Mouse (Mus musculus) heart, embryonic 13.5 days (tissue): ENCODE results near the gene Asb8. TPM values are rescaled to one million over a fixed set of nuclear protein-coding genes. Genes with fewer than 3 reads are reported as not detected.

Experiments used
- ATAC-seq: fragments of 200-750 bp; cut with Nextera tagmentation; 2 replicates; pipeline ENCODE4 v1.8.0; 2017; ENCODE audit warnings: moderate TSS enrichment; ENCODE audit not compliant: insufficient number of reproducible peaks, low FRiP score, low TSS enrichment; ENCODE audit errors: extremely low read depth
- H3K27ac ChIP-seq: fragments of 300-500 bp; sonication (generic); replicated peaks from 2 replicates; pipeline ENCODE4 v1.5.1; 2015; ENCODE audit warnings: moderate library complexity, mild to moderate bottlenecking, inconsistent platforms
- H3K27me3 ChIP-seq: fragments of 300-500 bp; sonication (generic); replicated peaks from 2 replicates; pipeline ENCODE4 v1.6.1; 2015; ENCODE audit warnings: mild to moderate bottlenecking, inconsistent platforms
- H3K36me3 ChIP-seq: fragments of 300-500 bp; sonication (generic); 2 replicates; pipeline ENCODE4 v1.6.1; 2015; ENCODE audit warnings: mild to moderate bottlenecking, inconsistent platforms
- H3K4me1 ChIP-seq: fragments of 300-500 bp; sonication (generic); 2 replicates; pipeline ENCODE4 v1.6.1; 2015; ENCODE audit warnings: inconsistent platforms
- H3K4me2 ChIP-seq: fragments of 300-500 bp; sonication (generic); 2 replicates; pipeline ENCODE4 v1.6.1; 2015; ENCODE audit warnings: inconsistent platforms, mild to moderate bottlenecking, moderate library complexity
- H3K4me3 ChIP-seq: fragments of 300-500 bp; sonication (generic); 2 replicates; pipeline ENCODE4 v1.5.1; 2015; ENCODE audit warnings: moderate library complexity, mild to moderate bottlenecking, inconsistent platforms
- H3K9ac ChIP-seq: fragments of 300-500 bp; sonication (generic); 2 replicates; pipeline ENCODE4 v1.6.1; 2015; ENCODE audit warnings: inconsistent platforms, mild to moderate bottlenecking, moderate library complexity
- H3K9me3 ChIP-seq: fragments of 300-500 bp; sonication (generic); 2 replicates; pipeline ENCODE4 v1.6.1; 2016; ENCODE audit warnings: inconsistent platforms
- WGBS: fragments of 180-500 bp; shearing (Covaris S2); methylation state at CpG from one replicate; pipeline ENCODE4 v1.1.7; 2015; ENCODE audit warnings: mixed read lengths; 5-methylcytosine and 5-hydroxymethylcytosine counted together
- polyA plus RNA-seq: library from polyadenylated mRNA; unstranded; fragments of >200 nt; fragmentation: Nextera tagmentation; extraction: Ambion mirVana; gene quantifications from 2 replicates; pipeline ENCODE4 v1.2.1, GENCODE M21; 2015

Asb8 gene
- 76.5 and 86.6 TPM in 2 replicates for polyA plus RNA-seq

GRCm38 (mm10) chr15:98165525-98165924, at the start of gene Asb8:
Gene Asb8, minus strand, starts transcription at chr15:98165625.
- Histone ChIP-seq H3K36me3 (no peaks in the 10 kb centered on the region), H3K4me1 (peaks cover 34% of the 10 kb centered on the region), H3K9ac (no peak within 1 kb of the TSS), H3K27ac (no peak within 1 kb of the TSS), H3K9me3 (no peaks in the 10 kb centered on the region), H3K4me2 (no peak within 1 kb of the TSS), H3K4me3 (no peak within 1 kb of the TSS), H3K27me3 (peaks cover 64% of the 10 kb centered on the region)
- 68% methylated on average over 5 of the region's 5 CpGs for WGBS
- no peak for ATAC-seq

GRCm38 (mm10) chr15:98214130-98214529, 48.7 kb upstream of the Asb8 start:
- no peaks in the 10 kb centered on the region for H3K36me3 ChIP-seq
- H3K4me1 ChIP-seq: peaks cover 9% of the 10 kb centered on the region; the same call in 1 of the 2 replicates
- H3K27ac ChIP-seq: no peak overlapping the region
- H3K9me3 ChIP-seq: no peaks in the 10 kb centered on the region
- H3K4me3 ChIP-seq: no peak overlapping the region
- H3K4me2 ChIP-seq: no peak overlapping the region
- no peaks in the 10 kb centered on the region for H3K27me3 ChIP-seq
- ATAC-seq: no peak
- no peak overlapping the region for H3K9ac ChIP-seq
- WGBS: 57% methylated on average over 5 of the region's 5 CpGs

GRCm38 (mm10) chr15:98213336-98213870, 48.0 kb upstream of the Asb8 start:
- Histone ChIP-seq H3K4me1 (peaks cover 9% of the 10 kb centered on the region; the same call in 1 of the 2 replicates), H3K9me3 (no peaks in the 10 kb centered on the region), H3K9ac (no peak overlapping the region), H3K4me3 (no peak overlapping the region), H3K27ac (no peak overlapping the region), H3K36me3 (no peaks in the 10 kb centered on the region), H3K4me2 (no peak overlapping the region), H3K27me3 (no peaks in the 10 kb centered on the region)
- no peak for ATAC-seq
- 64% methylated on average over 5 of the region's 5 CpGs for WGBS

GRCm38 (mm10) chr15:98209676-98210075, 44.3 kb upstream of the Asb8 start:
- Histone ChIP-seq H3K27ac (no peak overlapping the region), H3K4me3 (no peak overlapping the region), H3K9ac (no peak overlapping the region), H3K9me3 (no peaks in the 10 kb centered on the region), H3K4me2 (no peak overlapping the region), H3K27me3 (no peaks in the 10 kb centered on the region; the same call in 1 of the 2 replicates), H3K36me3 (no peaks in the 10 kb centered on the region), H3K4me1 (peaks cover 9% of the 10 kb centered on the region; the same call in 1 of the 2 replicates)
- ATAC-seq: no peak
- 75% methylated on average over 7 of the region's 7 CpGs for WGBS

GRCm38 (mm10) chr15:98195442-98195841, 30.0 kb upstream of the Asb8 start, which contains the start of gene Olfr288:
Gene Olfr288, minus strand, starts transcription at chr15:98195542.
- Histone ChIP-seq H3K4me1 (no peaks in the 10 kb centered on the region), H3K9ac (no peak within 1 kb of the TSS), H3K36me3 (no peaks in the 10 kb centered on the region), H3K4me2 (no peak within 1 kb of the TSS), H3K27ac (no peak within 1 kb of the TSS), H3K27me3 (peaks cover 3% of the 10 kb centered on the region; the same call in 1 of the 2 replicates), H3K9me3 (0 out of 2 replicates have a peak, but pooled peaks cover 3% of the 10 kb centered on the region), H3K4me3 (no peak within 1 kb of the TSS)
- no peak for ATAC-seq
- 66% methylated on average over 3 of the region's 3 CpGs for WGBS

- peaks cover 17% of the 10 kb centered on the region for H3K4me1 ChIP-seq
- WGBS: 56% methylated on average over 4 of the region's 4 CpGs
- no peak overlapping the region for H3K4me2 ChIP-seq
- no peak overlapping the region for H3K27ac ChIP-seq
- no peaks in the 10 kb centered on the region for H3K36me3 ChIP-seq
- no peak overlapping the region for H3K4me3 ChIP-seq
- ATAC-seq: no peak
- H3K27me3 ChIP-seq: no peaks in the 10 kb centered on the region
- no peaks in the 10 kb centered on the region for H3K9me3 ChIP-seq
- no peak overlapping the region for H3K9ac ChIP-seq
Measured at GRCm38 (mm10) chr15:98184456-98184855, 19.0 kb upstream of the Asb8 start.

- ATAC-seq: no peak
- Histone ChIP-seq H3K36me3 (no peaks in the 10 kb centered on the region), H3K4me1 (peaks cover 17% of the 10 kb centered on the region), H3K4me2 (peak overlapping the region; percentile 77), H3K9ac (peak overlapping the region; percentile 20; the same call in 1 of the 2 replicates), H3K27me3 (0 out of 2 replicates have a peak, but pooled peaks cover 8% of the 10 kb centered on the region), H3K27ac (peak overlapping the region; percentile 13; the same call in 1 of the 2 replicates), H3K9me3 (no peaks in the 10 kb centered on the region), H3K4me3 (peak overlapping the region; percentile 54; the same call in 1 of the 2 replicates)
- 53% methylated on average over 12 of the region's 12 CpGs for WGBS
Measured at GRCm38 (mm10) chr15:98181856-98182570, 16.6 kb upstream of the Asb8 start.

- Histone ChIP-seq H3K9ac (peak overlapping the region; percentile 78), H3K4me1 (peaks cover 17% of the 10 kb centered on the region), H3K27ac (peak overlapping the region; percentile 90), H3K36me3 (no peaks in the 10 kb centered on the region), H3K9me3 (no peaks in the 10 kb centered on the region), H3K4me2 (peak overlapping the region; percentile 77), H3K27me3 (peaks cover 9% of the 10 kb centered on the region; the same call in 1 of the 2 replicates), H3K4me3 (peak overlapping the region; percentile 54)
- peak; percentile 92 for ATAC-seq
- under 1% methylated on average over 30 of the region's 30 CpGs for WGBS
Measured at GRCm38 (mm10) chr15:98181132-98181711, 15.8 kb upstream of the Asb8 start.

GRCm38 (mm10) chr15:98180567-98181131, 15.2 kb upstream of the Asb8 start:
- WGBS: 9% methylated on average over 26 of the region's 26 CpGs
- Histone ChIP-seq H3K9me3 (no peaks in the 10 kb centered on the region), H3K9ac (peak overlapping the region; percentile 78), H3K4me1 (peaks cover 17% of the 10 kb centered on the region), H3K4me2 (peak overlapping the region; percentile 77), H3K27ac (peak overlapping the region; percentile 90), H3K27me3 (peaks cover 14% of the 10 kb centered on the region), H3K4me3 (peak overlapping the region; percentile 54), H3K36me3 (no peaks in the 10 kb centered on the region)
- ATAC-seq: no peak

- no peak overlapping the region for H3K4me3 ChIP-seq
- no peak overlapping the region for H3K27ac ChIP-seq
- H3K9ac ChIP-seq: no peak overlapping the region
- H3K4me2 ChIP-seq: no peak overlapping the region
- peaks cover 41% of the 10 kb centered on the region for H3K27me3 ChIP-seq
- ATAC-seq: no peak
- peaks cover 16% of the 10 kb centered on the region for H3K4me1 ChIP-seq
- 66% methylated on average over 3 of the region's 3 CpGs for WGBS
- H3K9me3 ChIP-seq: no peaks in the 10 kb centered on the region
- H3K36me3 ChIP-seq: no peaks in the 10 kb centered on the region
Measured at GRCm38 (mm10) chr15:98177320-98177719, 11.9 kb upstream of the Asb8 start.

- no peaks in the 10 kb centered on the region for H3K36me3 ChIP-seq
- no peak overlapping the region for H3K4me2 ChIP-seq
- no peak overlapping the region for H3K27ac ChIP-seq
- no peak overlapping the region for H3K4me3 ChIP-seq
- H3K9me3 ChIP-seq: no peaks in the 10 kb centered on the region
- H3K9ac ChIP-seq: no peak overlapping the region
- H3K4me1 ChIP-seq: no peaks in the 10 kb centered on the region
- WGBS: 34% methylated on average over 8 of the region's 8 CpGs
- H3K27me3 ChIP-seq: peaks cover 75% of the 10 kb centered on the region
- no peak for ATAC-seq
Measured at GRCm38 (mm10) chr15:98173821-98174220, 8.4 kb upstream of the Asb8 start.
